Mouse (Mus musculus) forebrain, embryonic 12.5 days (tissue): ENCODE data around the gene Asic2. TPM values are rescaled to one million over a fixed set of nuclear protein-coding genes. Genes with fewer than 3 reads are reported as not detected.
"Not testable (repeated sequence)": the region's sequence is repeated elsewhere in the genome, so short reads cannot be mapped to it uniquely, and the experiment has no call there.

Experiments
- ATAC-seq: fragments of 200-750 bp; cut with Nextera tagmentation; 2 replicates; pipeline ENCODE4 v1.8.0; 2017; ENCODE audit warnings: moderate TSS enrichment; ENCODE audit not compliant: low FRiP score
- H3K27ac ChIP-seq: fragments of 300-500 bp; sonication (generic); 2 replicates; pipeline ENCODE4 v1.5.1; 2016; ENCODE audit warnings: mild to moderate bottlenecking
- H3K27me3 ChIP-seq: fragments of 300-500 bp; sonication (generic); 2 replicates; pipeline ENCODE4 v1.6.1; 2016; ENCODE audit warnings: mild to moderate bottlenecking
- H3K36me3 ChIP-seq: fragments of 300-500 bp; sonication (generic); replicated peaks from 2 replicates; pipeline ENCODE4 v1.6.1; 2016; ENCODE audit warnings: mild to moderate bottlenecking
- H3K4me1 ChIP-seq: fragments of 300-500 bp; sonication (generic); 2 replicates; pipeline ENCODE4 v1.6.1; 2016
- H3K4me2 ChIP-seq: fragments of 300-500 bp; sonication (generic); 2 replicates; pipeline ENCODE4 v1.6.1; 2016; ENCODE audit warnings: mild to moderate bottlenecking, moderate library complexity
- H3K4me3 ChIP-seq: fragments of 300-500 bp; sonication (generic); replicated peaks from 2 replicates; pipeline ENCODE4 v1.5.1; 2016; ENCODE audit warnings: mild to moderate bottlenecking
- H3K9ac ChIP-seq: fragments of 300-500 bp; sonication (generic); 2 replicates; pipeline ENCODE4 v1.6.1; 2016; ENCODE audit warnings: mild to moderate bottlenecking
- H3K9me3 ChIP-seq: fragments of 300-500 bp; sonication (generic); 2 replicates; pipeline ENCODE4 v1.6.1; 2016
- WGBS: fragments of 180-500 bp; shearing (Covaris S2); methylation state at CpG from one replicate; pipeline ENCODE4 v1.1.7; 2016; 5-methylcytosine and 5-hydroxymethylcytosine counted together
- polyA plus RNA-seq: library from polyadenylated mRNA; unstranded; fragments of >200 nt; fragmentation: Nextera tagmentation; extraction: Ambion mirVana; gene quantifications from 2 replicates; pipeline ENCODE4 v1.2.1, GENCODE M21; 2016

Asic2 gene
- polyA plus RNA-seq, 1 experiment from 2014 or later: 3.3 TPM

DNA sequence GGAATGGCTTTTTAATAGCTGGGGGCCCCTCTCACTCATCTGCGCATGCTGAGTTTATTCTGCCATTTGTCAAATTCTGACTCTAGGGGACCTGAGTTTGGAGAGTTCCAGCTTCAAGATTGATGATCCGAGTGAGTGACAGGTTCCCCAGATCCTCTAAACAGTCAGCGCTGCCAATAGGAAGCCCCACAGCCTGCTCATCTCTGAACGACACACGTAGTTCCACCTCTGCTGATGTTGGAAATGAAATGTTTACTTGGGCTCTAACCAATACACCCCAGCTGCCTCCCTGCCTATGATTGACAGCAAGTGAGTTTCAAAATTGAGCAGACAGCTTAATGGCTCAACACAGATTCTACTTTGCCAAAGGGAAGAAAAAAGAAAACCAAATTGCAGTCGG is 685.1 kb downstream of the Asic2 start:
- peaks cover 11% of the 10 kb centered on the region for H3K4me1 ChIP-seq
- no peak for ATAC-seq
- H3K36me3 ChIP-seq: no peaks in the 10 kb centered on the region
- H3K9ac ChIP-seq: no peak overlapping the region
- no peak overlapping the region for H3K27ac ChIP-seq
- no peak overlapping the region for H3K4me2 ChIP-seq
- no peaks in the 10 kb centered on the region for H3K9me3 ChIP-seq
- peaks cover 31% of the 10 kb centered on the region for H3K27me3 ChIP-seq
- no peak overlapping the region for H3K4me3 ChIP-seq
- 78% methylated on average over 6 of the region's 6 CpGs for WGBS

- WGBS: 7% methylated on average over 2 of the region's 2 CpGs
- no peak overlapping the region for H3K27ac ChIP-seq
- H3K9me3 ChIP-seq: no peaks in the 10 kb centered on the region
- H3K4me2 ChIP-seq: no peak overlapping the region
- no peak overlapping the region for H3K4me3 ChIP-seq
- peaks cover 33% of the 10 kb centered on the region for H3K27me3 ChIP-seq
- H3K9ac ChIP-seq: no peak overlapping the region
- no peaks in the 10 kb centered on the region for H3K36me3 ChIP-seq
- no peak for ATAC-seq
- H3K4me1 ChIP-seq: peaks cover 11% of the 10 kb centered on the region
Observed at GRCm38 (mm10) chr11:81280070-81280469, 688.2 kb downstream of the Asic2 start.

- Histone ChIP-seq H3K9me3 (no peaks in the 10 kb centered on the region), H3K36me3 (no peaks in the 10 kb centered on the region), H3K4me1 (peaks cover 11% of the 10 kb centered on the region), H3K4me3 (no peak overlapping the region), H3K27me3 (peaks cover 29% of the 10 kb centered on the region), H3K9ac (no peak overlapping the region), H3K27ac (no peak overlapping the region), H3K4me2 (no peak overlapping the region)
- WGBS: 54% methylated on average over 5 of the region's 5 CpGs
- no peak for ATAC-seq
Observed at GRCm38 (mm10) chr11:81277406-81277805, 690.9 kb downstream of the Asic2 start.

DNA sequence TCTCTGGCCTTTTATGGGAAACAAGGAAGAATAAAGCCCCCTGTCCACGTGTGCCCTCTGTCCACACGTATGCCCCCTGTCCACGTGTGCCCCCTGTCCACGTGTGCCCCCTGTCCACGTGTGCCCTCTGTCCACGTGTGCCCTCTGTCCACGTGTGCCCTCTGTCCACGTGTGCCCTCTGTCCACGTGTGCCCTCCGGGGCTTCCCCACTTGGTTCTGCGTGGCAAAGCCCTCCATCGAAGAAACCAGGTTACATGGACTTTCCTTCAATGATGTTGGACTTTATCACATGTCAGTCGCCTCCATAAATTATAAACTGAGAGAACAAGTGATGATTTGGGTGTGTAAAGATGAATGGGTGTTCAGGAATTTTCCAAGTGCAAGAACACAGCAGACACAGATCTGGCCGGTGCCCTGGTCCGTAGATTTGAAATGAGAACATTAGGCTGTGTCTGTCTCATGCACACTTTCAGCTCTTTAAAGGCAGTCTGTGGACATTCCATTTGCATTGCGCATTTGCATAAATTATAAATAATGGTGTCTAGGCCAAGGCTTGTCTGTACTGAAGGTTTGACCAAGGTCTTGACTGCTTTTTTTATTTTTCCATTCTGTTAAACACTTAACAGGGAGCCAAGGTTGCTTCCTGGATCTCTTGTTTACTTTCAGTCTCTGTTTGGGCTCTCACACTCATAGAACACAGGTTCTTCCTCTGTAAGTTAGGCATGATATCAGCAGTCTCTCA is 695.4 kb downstream of the Asic2 start:
- 90% methylated on average over 16 of the region's 16 CpGs for WGBS
- ATAC-seq: no peak
- H3K9ac ChIP-seq: no peak overlapping the region
- no peaks in the 10 kb centered on the region for H3K9me3 ChIP-seq
- no peak overlapping the region for H3K4me3 ChIP-seq
- H3K27me3 ChIP-seq: 0 out of 2 replicates have a peak, but pooled peaks cover 3% of the 10 kb centered on the region
- no peak overlapping the region for H3K27ac ChIP-seq
- H3K4me1 ChIP-seq: peaks cover 7% of the 10 kb centered on the region; the same call in 1 of the 2 replicates
- no peaks in the 10 kb centered on the region for H3K36me3 ChIP-seq
- no peak overlapping the region for H3K4me2 ChIP-seq

- Histone ChIP-seq H3K4me1 (peaks cover 7% of the 10 kb centered on the region; the same call in 1 of the 2 replicates), H3K36me3 (no peaks in the 10 kb centered on the region), H3K27me3 (0 out of 2 replicates have a peak, but pooled peaks cover 3% of the 10 kb centered on the region), H3K9me3 (no peaks in the 10 kb centered on the region), H3K4me3 (no peak overlapping the region), H3K4me2 (no peak overlapping the region), H3K9ac (no peak overlapping the region), H3K27ac (no peak overlapping the region)
- no peak for ATAC-seq
- WGBS: 76% methylated on average over 1 of the region's 1 CpGs
Observed at GRCm38 (mm10) chr11:81271422-81271821, 696.8 kb downstream of the Asic2 start.

DNA sequence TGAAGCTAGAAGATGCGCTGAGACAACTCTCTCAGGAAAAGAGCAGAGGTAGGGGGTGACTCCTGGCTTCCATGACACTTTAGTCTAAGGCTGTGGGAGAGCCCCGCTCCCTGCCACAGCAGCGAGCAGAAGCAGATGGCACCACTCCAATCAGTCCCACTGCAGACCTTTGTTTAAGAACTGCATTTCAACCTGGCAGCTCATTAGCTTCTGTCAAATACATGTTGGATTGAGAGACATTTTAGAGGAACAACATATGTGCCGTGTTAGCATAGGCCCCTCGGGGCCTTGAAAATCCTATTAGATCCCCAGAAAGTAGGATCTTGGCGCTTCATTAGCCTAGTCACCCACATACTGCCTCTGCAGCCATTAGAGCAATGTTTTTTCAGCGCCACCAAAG is 697.7 kb downstream of the Asic2 start:
- Histone ChIP-seq H3K9ac (no peak overlapping the region), H3K36me3 (no peaks in the 10 kb centered on the region), H3K27me3 (no peaks in the 10 kb centered on the region), H3K27ac (no peak overlapping the region), H3K4me1 (peaks cover 7% of the 10 kb centered on the region; the same call in 1 of the 2 replicates), H3K9me3 (no peaks in the 10 kb centered on the region), H3K4me3 (no peak overlapping the region), H3K4me2 (no peak overlapping the region)
- 58% methylated on average over 7 of the region's 7 CpGs for WGBS
- no peak for ATAC-seq

DNA sequence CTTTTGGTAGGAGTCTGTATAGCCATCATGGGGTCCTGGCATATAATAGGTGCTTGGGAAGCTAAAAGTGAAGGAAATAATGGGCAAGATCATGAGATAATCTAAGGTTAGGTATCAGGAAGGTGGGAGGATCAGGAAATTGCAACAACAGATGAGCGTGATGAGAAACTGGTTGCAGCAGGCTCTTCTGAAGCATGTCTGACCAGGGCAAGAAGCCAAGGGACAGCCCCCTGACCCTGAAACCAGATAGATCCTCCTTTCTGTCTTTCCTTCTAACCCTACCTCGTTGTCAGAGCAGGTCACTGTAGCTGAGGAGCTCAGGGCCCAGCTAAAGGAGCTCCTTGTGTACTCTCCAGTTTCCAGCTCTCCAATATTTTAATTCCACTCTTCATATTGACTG is 704.5 kb downstream of the Asic2 start:
- Histone ChIP-seq H3K4me1 (no peaks in the 10 kb centered on the region), H3K36me3 (no peaks in the 10 kb centered on the region), H3K9me3 (no peaks in the 10 kb centered on the region), H3K27me3 (no peaks in the 10 kb centered on the region), H3K4me3 (no peak overlapping the region), H3K27ac (no peak overlapping the region), H3K9ac (no peak overlapping the region), H3K4me2 (no peak overlapping the region)
- 75% methylated on average over 2 of the region's 2 CpGs for WGBS
- ATAC-seq: no peak

GRCm38 (mm10) chr11:81263193-81263592 is 705.1 kb downstream of the Asic2 start:
- Histone ChIP-seq H3K27me3 (no peaks in the 10 kb centered on the region), H3K36me3 (no peaks in the 10 kb centered on the region), H3K4me2 (no peak overlapping the region), H3K9me3 (no peaks in the 10 kb centered on the region), H3K9ac (no peak overlapping the region), H3K27ac (no peak overlapping the region), H3K4me3 (no peak overlapping the region), H3K4me1 (no peaks in the 10 kb centered on the region)
- ATAC-seq: no peak
- 91% methylated on average over 1 of the region's 1 CpGs for WGBS

GRCm38 (mm10) chr11:81261259-81261658 is 707.0 kb downstream of the Asic2 start:
- 85% methylated on average over 3 of the region's 3 CpGs for WGBS
- ATAC-seq: no peak

DNA sequence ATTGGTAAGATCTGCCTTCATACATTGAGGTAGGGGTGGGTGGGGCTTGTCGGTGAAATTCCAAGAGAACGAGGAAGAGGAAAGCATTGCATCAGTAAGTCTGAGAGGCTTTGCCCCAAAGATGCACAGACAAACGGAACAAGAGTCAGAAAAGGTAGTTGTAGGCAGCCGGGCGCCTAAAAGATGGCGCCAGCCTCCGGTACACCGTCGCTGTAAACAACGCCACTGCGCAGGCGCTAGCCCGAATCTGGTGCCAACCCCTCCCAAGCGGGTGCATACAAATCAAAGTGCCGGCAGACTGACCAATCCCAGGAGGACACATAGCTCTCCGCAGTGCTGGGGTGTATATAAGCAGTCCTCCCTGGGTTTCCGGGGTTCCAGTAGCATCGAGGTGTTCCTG is 727.1 kb downstream of the Asic2 start:
- not testable (repeated sequence) for H3K27ac ChIP-seq, H3K27me3 ChIP-seq, H3K9me3 ChIP-seq, H3K4me1 ChIP-seq, H3K4me3 ChIP-seq, H3K9ac ChIP-seq, ATAC-seq, H3K36me3 ChIP-seq, H3K4me2 ChIP-seq
- WGBS: 97% methylated on average over 18 of the region's 18 CpGs

More at GRCm38 (mm10) chr11:81261259-81261658, 707.0 kb downstream of the Asic2 start:
- Histone ChIP-seq H3K27ac (no peak overlapping the region), H3K4me2 (no peak overlapping the region), H3K27me3 (no peaks in the 10 kb centered on the region), H3K4me3 (no peak overlapping the region), H3K9me3 (no peaks in the 10 kb centered on the region), H3K9ac (no peak overlapping the region), H3K4me1 (no peaks in the 10 kb centered on the region), H3K36me3 (no peaks in the 10 kb centered on the region)

DNA sequence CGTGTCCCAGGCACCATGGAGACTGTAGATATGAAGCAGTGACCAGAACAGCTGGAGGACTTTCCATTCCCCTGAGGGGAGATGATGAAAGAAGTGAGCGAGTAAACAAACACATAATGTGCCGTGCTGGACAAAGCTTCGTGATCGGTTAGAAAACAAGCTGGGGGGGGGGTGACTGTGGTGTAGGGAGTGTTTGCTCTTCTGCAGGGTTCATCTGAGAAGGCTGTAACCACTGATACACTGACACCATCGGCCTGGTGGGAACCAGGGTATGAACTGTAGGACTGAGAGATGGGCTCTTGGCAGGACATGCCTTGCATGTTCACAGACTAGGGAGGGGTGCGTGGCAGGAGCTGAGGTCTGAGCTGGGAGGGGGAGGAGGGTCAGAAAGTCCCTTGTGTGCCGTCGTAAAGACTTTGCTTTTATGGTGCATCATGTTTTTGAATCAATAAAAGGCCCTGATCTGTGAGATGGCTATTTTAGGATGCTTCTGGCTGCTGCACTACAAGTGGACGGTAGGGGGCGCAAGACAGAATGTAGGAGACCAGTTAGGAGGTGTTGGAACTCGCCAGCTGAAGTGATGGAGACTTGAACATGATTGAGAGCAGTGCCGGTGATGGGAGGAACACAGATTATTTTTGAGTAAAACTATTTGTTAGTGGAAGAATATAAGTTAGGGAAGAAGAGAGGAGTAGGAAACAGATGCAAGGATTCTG is 728.1 kb downstream of the Asic2 start:
- H3K9ac ChIP-seq: no peak overlapping the region
- H3K4me1 ChIP-seq: no peaks in the 10 kb centered on the region
- H3K4me3 ChIP-seq: no peak overlapping the region
- H3K9me3 ChIP-seq: no peaks in the 10 kb centered on the region
- no peaks in the 10 kb centered on the region for H3K36me3 ChIP-seq
- H3K27ac ChIP-seq: no peak overlapping the region
- 61% methylated on average over 13 of the region's 13 CpGs for WGBS
- H3K4me2 ChIP-seq: no peak overlapping the region
- H3K27me3 ChIP-seq: no peaks in the 10 kb centered on the region
- no peak for ATAC-seq

DNA sequence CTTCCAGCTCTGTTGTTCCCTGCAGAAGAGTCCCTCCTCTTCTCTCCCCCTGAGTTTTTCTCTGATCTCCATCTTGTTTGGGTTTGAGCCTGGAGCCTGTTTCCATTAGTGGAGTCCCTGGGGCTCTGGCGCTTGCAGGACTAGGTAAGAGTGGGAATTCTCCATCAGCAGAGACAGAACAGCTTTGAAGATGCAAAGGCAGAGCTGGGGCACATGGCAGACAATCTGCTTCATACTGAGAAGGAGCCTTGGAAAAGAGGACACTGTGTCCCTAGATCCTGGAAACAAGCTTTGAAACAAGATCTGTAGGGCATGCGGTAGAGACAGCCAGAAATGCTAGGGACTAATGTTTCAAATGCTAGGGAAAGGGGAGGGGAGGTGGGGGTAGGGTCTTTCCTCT is 729.2 kb downstream of the Asic2 start:
- Histone ChIP-seq H3K27me3 (no peaks in the 10 kb centered on the region), H3K9ac (no peak overlapping the region), H3K4me2 (no peak overlapping the region), H3K9me3 (no peaks in the 10 kb centered on the region), H3K4me1 (no peaks in the 10 kb centered on the region), H3K27ac (no peak overlapping the region), H3K4me3 (no peak overlapping the region), H3K36me3 (no peaks in the 10 kb centered on the region)
- no peak for ATAC-seq
- WGBS: 64% methylated on average over 2 of the region's 2 CpGs

- 89% methylated on average over 2 of the region's 2 CpGs for WGBS
- Histone ChIP-seq H3K4me3 (no peak overlapping the region), H3K9ac (no peak overlapping the region), H3K36me3 (no peaks in the 10 kb centered on the region), H3K9me3 (no peaks in the 10 kb centered on the region), H3K27ac (no peak overlapping the region), H3K27me3 (no peaks in the 10 kb centered on the region), H3K4me1 (no peaks in the 10 kb centered on the region), H3K4me2 (no peak overlapping the region)
- no peak for ATAC-seq
Observed at GRCm38 (mm10) chr11:81236070-81236469, 732.2 kb downstream of the Asic2 start.
